Mouse (Mus musculus) olfactory bulb, adult 2 months (tissue): ENCODE measurements at regions not wholly inside any gene's neighbourhood (a gene's known extent, or its start where the extent isn't known, plus 50 kb on each side); places are given as distances from the start of the nearest gene placed in this dataset.
"Not testable (repeated sequence)": the region's sequence is repeated elsewhere in the genome, so short reads cannot be mapped to it uniquely, and the experiment has no call there.

ENCODE experiments used
- H3K27ac ChIP-seq: fragments of 200-500 bp; 2 replicates; pipeline ENCODE4 v1.5.1; 2012; ENCODE audit warnings: low read depth, low read length; ENCODE audit not compliant: insufficient read depth
- H3K4me1 ChIP-seq: fragments of 200-500 bp; 2 replicates; pipeline ENCODE4 v1.6.1; 2012; ENCODE audit warnings: low read length; ENCODE audit not compliant: control insufficient read depth, insufficient read depth
- H3K4me3 ChIP-seq: fragments of 200-500 bp; 2 replicates; pipeline ENCODE4 v1.5.1; 2012; ENCODE audit warnings: mild to moderate bottlenecking, low read depth, low read length, moderate library complexity; ENCODE audit not compliant: insufficient read depth
- CTCF ChIP-seq: fragments of 200-500 bp; IDR thresholded peaks from 2 replicates; pipeline ENCODE4 v1.5.1; 2012; ENCODE audit warnings: low read depth, mild to moderate bottlenecking, low read length, moderate library complexity; ENCODE audit not compliant: insufficient read depth
- POLR2A ChIP-seq: fragments of 200-500 bp; IDR thresholded peaks from 2 replicates; pipeline ENCODE4 v1.6.1; 2012; ENCODE audit warnings: mild to moderate bottlenecking, low read depth, low read length, moderate library complexity; ENCODE audit not compliant: insufficient read depth
- WGBS: fragments of 180-500 bp; shearing (Covaris S2); methylation state at CpG from one replicate; pipeline ENCODE4 v1.1.7; 2018; 5-methylcytosine and 5-hydroxymethylcytosine counted together

DNA sequence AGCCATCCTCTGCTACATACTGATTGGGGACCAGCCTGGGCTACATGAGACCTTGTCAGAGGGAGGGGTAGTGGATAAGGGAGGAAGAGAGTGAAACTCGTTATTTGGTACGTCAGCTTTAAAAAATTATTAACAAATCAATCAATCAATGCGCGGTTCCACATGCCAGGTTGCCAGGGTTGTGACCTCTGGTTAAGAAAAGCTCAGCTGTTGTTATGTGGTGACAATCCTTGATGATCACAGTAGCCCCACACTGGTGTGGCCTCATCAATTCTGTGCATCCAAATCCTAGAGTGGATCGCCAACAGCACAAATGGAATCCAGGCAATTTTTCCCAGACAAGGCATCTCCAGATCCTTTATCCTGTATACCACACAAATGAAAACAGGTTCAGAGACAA, 74.3 kb upstream of the Cdk6 start:
- no peak for TF ChIP-seq POLR2A
- TF ChIP-seq CTCF = no peak
- WGBS = 96% methylated on average over 5 of the region's 5 CpGs
- H3K4me1 ChIP-seq = no peaks in the 10 kb centered on the region

DNA sequence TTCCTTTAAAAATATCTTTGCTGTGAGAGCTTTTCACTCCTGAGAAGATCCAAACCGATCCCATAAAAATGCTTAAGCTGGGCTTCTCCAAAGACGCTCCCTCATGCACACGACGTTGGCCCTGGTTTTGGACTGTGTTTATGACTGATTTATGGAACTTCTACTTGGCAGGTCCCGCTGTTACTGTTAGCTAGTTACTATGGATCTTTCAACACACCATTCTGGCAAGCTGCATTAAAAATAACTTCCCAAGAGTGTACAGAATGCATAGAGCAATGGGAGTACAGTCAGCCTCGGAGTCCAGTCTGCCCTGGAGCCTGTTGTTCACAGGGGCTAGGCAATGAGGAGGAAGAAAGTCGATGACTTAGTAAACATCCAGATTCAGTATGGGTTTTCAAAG, 71.5 kb upstream of the Cdk6 start:
- no peak overlapping the region for H3K27ac ChIP-seq
- TF ChIP-seq POLR2A = no peak
- 78% methylated on average over 7 of the region's 7 CpGs for WGBS
- H3K4me1 ChIP-seq = no peaks in the 10 kb centered on the region
- no peak overlapping the region for H3K4me3 ChIP-seq

More for the DNA sequence above, 74.3 kb upstream of the Cdk6 start:
- Histone ChIP-seq H3K27ac (no peak overlapping the region), H3K4me3 (no peak overlapping the region)

DNA sequence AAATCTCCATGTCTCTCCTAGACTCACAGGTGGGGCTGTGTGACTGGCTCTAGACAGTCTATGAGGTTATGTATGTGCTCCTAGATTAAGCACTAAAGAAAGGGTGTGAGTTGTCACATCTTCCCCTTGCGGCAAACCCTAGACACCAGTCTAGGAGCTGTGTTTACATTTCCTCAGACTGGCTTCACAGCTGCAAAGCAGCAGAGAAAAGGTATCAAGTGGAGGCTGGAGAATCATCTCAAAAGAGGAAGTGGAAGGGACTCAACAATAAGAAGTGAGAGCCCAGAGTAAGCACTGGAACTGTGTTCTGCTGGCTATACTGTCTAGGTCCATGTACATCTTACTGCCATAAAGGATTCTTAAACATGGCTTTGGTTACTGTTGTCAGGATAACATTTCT, 68.1 kb upstream of the Cdk6 start:
- not testable (repeated sequence) for H3K4me3 ChIP-seq, H3K27ac ChIP-seq, H3K4me1 ChIP-seq
- WGBS = 78% methylated on average over 1 of the region's 1 CpGs

DNA sequence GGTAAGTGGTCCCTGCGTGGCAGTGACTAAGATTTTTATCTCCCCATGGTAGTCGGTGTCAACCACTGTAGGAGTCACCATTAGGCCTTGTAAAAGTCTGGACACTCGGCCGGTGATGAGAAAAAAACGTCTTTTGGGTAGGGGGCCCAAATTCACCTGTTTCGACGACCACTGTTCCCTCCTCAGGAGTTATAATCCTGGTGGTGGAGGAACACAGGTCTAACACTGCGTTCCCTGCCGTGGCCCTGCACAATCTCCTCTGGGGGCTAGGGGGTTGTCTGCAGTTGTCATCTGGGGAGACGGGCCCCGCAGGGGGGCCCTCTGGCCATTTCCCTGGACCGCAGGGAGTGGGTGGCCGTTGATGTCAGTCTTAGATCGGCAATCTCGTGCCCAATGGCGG, 64.0 kb upstream of the Cdk6 start:
- not testable (repeated sequence) for H3K4me3 ChIP-seq, H3K27ac ChIP-seq, H3K4me1 ChIP-seq
- 94% methylated on average over 16 of the region's 16 CpGs for WGBS

DNA sequence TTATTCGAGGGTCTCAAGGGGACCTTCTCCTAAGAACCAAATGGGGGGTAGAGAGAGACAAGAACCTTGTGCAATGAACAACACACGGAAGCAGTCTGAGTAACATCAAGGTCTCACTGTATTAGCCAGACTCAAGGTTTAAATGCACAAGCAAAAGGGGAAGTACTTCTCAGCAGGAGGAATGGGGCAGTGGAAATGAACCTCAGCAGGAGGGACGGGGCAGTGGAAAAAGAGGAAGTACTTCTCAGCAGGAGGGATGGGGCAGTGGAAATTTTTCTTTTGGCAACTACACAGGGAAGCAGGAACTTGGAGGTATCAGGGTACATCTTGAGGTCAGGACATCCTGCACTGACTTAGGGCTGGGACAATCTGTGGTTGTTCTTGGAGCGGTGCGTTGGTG, 62.3 kb upstream of the Cdk6 start:
- H3K4me3 ChIP-seq, H3K27ac ChIP-seq, H3K4me1 ChIP-seq: not testable (repeated sequence)
- 88% methylated on average over 5 of the region's 5 CpGs for WGBS

DNA sequence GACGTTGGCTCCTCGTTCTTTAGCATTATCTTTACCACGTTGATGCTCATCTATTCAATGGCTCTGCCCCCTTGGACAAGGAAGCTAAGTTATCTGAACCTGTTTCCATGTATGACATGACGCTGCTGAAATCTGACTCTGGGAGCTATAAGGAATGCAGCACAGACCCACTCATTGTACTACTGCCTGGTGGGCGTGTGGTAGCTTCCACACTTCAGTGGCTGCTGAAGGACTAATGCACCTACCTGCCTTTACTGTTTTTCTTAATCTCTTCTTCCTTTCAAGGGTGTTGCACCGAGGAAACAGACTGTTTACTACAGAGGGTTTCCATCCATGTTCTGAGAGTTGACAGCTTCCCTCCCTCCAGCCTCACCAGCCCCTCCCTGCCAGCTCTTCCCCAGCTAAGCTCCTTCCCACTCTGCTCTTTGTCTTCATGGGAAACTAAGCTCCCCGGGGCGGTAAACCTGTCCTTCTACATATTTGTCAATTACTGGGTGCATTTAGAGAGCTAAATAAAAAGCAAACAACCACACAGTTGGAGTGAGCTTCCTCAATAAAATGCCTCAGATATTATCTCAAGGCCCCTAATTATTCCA, 59.3 kb upstream of the Cdk6 start:
- 55% methylated on average over 8 of the region's 8 CpGs for WGBS
- H3K27ac ChIP-seq, H3K4me3 ChIP-seq, H3K4me1 ChIP-seq: not testable (repeated sequence)

DNA sequence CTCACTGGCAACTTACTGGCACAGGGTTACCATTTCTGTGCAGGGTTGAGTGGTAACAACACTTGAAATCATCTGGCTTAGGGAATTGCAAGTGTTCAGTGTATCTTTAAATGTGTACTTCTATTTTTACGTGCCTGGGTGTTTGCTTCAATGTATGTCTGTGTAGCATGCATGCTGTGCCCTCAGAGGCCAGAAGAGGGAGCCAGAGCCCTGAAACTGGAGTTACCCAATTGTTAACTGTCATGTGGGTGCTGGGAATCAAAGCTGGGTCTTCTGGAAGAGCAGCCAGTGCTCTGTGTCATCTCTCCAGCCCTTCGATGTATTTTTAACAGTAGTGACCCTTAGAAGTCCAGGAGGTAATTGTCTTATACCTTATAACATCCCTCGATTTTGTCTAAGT, 58.2 kb upstream of the Cdk6 start:
- Histone ChIP-seq H3K4me1 (no peaks in the 10 kb centered on the region), H3K4me3 (no peak overlapping the region), H3K27ac (no peak overlapping the region)
- WGBS = 83% methylated on average over 3 of the region's 3 CpGs
- no peak for TF ChIP-seq CTCF
- no peak for TF ChIP-seq POLR2A

DNA sequence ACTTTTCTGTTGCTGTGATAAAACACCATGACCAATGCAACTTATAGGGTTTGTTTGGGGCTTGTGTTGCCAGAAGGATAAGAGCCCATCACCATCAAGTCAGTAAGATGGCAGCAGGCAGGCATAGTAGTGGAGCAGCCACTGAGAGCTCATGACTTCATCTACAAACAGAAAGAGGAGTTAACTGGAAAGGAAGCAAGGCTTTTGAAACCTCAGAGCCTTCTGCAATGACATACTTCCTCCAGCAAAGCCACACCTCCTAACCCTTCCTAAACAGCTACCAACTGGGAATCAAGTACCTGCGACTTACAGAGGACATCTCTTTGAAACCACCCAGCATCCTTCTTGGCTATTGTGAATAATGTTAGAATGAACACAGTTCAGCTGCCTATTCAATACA, 57.0 kb upstream of the Cdk6 start:
- H3K4me3 ChIP-seq, H3K4me1 ChIP-seq, H3K27ac ChIP-seq: not testable (repeated sequence)
- WGBS = 96% methylated on average over 1 of the region's 1 CpGs

DNA sequence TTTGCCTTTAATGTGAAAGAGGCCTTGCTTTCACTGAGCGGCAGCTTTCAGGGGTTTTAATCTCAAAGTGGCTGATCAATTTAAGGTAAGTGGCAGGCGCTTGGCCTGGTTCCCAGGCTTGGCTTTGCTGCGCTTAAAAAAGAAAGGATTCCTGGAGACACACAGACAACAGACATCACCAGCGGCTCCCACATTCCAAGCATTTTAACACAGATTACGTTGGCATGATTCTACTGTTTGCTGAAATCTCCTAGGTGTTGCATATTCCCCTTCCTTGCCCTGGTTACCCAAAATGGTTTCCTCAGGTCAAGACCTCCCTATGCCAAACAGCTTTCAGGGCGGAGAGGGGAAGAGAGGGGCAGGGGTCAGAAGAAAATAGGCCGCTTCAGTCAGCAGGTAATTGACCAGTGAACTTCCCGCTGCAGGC, 51.3 kb upstream of the Cdk6 start:
- H3K4me1 ChIP-seq, H3K4me3 ChIP-seq, H3K27ac ChIP-seq: not testable (repeated sequence)
- WGBS = 50% methylated on average over 8 of the region's 8 CpGs
